ENCODE assay signal across 27 mouse cellular contexts in genomic region chr16:75586466-75586865, GRCm38 (mm10). TPM values are rescaled to one million over a fixed set of nuclear protein-coding genes. Genes with fewer than 3 reads are reported as not detected.
DNase-seq lines count a peak whose midpoint lies in the region; ATAC-seq and TF ChIP-seq lines count a peak whose summit lies in the region.
"Had no signal": no experiment of that assay in that cellular context is flagged by ENCODE, and none has a peak within 500 bp of the region (broad histone marks: within the 10 kb centered on the region; RNA-seq: fewer than 3 reads in every experiment).

No protein-coding gene starts in this region.

- TF ChIP-seq CTCF in kidney, adult 2 months (conservative IDR thresholded peaks at IDR 0.05; ENCODE audit: insufficient read depth, insufficient read length, low read depth, low read length) = no peak
- no peak for TF ChIP-seq CTCF in thymus, adult 2 months (IDR thresholded peaks at IDR 0.05; ENCODE audit: borderline replicate concordance, control insufficient read depth, extremely low read depth, insufficient read depth, low read length, poor library complexity)

- no peak overlapping the region for H3K9ac ChIP-seq in kidney, embryonic 14.5 days (ENCODE audit: low read depth, low read length)
- H3K9ac ChIP-seq: embryonic facial prominence, embryonic 13.5 days; hindbrain, embryonic 12.5 days had no signal

- no peaks in the 10 kb centered on the region for H3K27me3 ChIP-seq in kidney, adult 2 months (replicated peaks; ENCODE audit: control insufficient read depth, insufficient read depth, low read length)
- H3K27me3 ChIP-seq in kidney, embryonic 14.5 days (ENCODE audit: control insufficient read depth, insufficient read depth, low read length) = no peaks in the 10 kb centered on the region
- no peaks in the 10 kb centered on the region for H3K27me3 ChIP-seq in thymus, adult 2 months (ENCODE audit: control insufficient read depth, insufficient read depth, low read length)
- H3K27me3 ChIP-seq: embryonic facial prominence, embryonic 13.5 days; hindbrain, embryonic 12.5 days had no signal

- WGBS in kidney, adult 2 months = 31% methylated on average over 3 of the region's 3 CpGs
- WGBS in kidney, embryonic 14.5 days = 25% methylated on average over 3 of the region's 3 CpGs
- WGBS in thymus, adult 2 months = 18% methylated on average over 3 of the region's 3 CpGs

- H3K4me2 ChIP-seq in kidney, embryonic 14.5 days (replicated peaks; ENCODE audit: low read depth, low read length) = no peak overlapping the region
- H3K4me2 ChIP-seq: embryonic facial prominence, embryonic 13.5 days; hindbrain, embryonic 12.5 days had no signal

- no peak overlapping the region for H3K4me3 ChIP-seq in kidney, adult 2 months (ENCODE audit: insufficient read depth, low read depth, low read length)
- H3K4me3 ChIP-seq in kidney, embryonic 14.5 days (ENCODE audit: low read length) = no peak overlapping the region
- no peak overlapping the region for H3K4me3 ChIP-seq in thymus, adult 2 months (ENCODE audit: control insufficient read depth, insufficient read depth, low read length)
- H3K4me3 ChIP-seq: embryonic facial prominence, embryonic 13.5 days; erythroblast, embryonic 14.5 days; forebrain, embryonic 10.5 days; gastrocnemius, adult 2 months; hindbrain, embryonic 12.5 days had no signal

- no peaks in the 10 kb centered on the region for H3K4me1 ChIP-seq in kidney, adult 2 months (ENCODE audit: control insufficient read depth, insufficient read depth, low read length)
- no peaks in the 10 kb centered on the region for H3K4me1 ChIP-seq in kidney, embryonic 14.5 days (ENCODE audit: control insufficient read depth, insufficient read depth, low read length)
- H3K4me1 ChIP-seq in thymus, adult 2 months (replicated peaks; ENCODE audit: control insufficient read depth, insufficient read depth, low read length) = no peaks in the 10 kb centered on the region
- H3K4me1 ChIP-seq: embryonic facial prominence, embryonic 13.5 days; forebrain, embryonic 10.5 days; hindbrain, embryonic 12.5 days had no signal

- DNase-seq in kidney, adult 2 months = peak; percentile 10
- DNase-seq in kidney, adult 9 months = no peak
- peak; percentile 12 for DNase-seq in kidney, postnatal 14 days
- peak; percentile 2 for DNase-seq in thymus, postnatal 0 days (ENCODE audit: low spot score)
- DNase-seq in thymus, adult 2 months = no peak
- no peak for DNase-seq in retina, embryonic 14.5 days (ENCODE audit: low spot score)
- DNase-seq: adrenal gland, adult 2 months; cerebellum, adult 11 months; cerebellum, adult 8-10 months; cerebellum, postnatal 14 days; gastrocnemius, adult 2 months; gastrocnemius, postnatal 25 days; heart, adult 11 months; heart, postnatal 10 days; heart, postnatal 4 days had no signal

- no peak for TF ChIP-seq POLR2A in kidney, adult 2 months (IDR thresholded peaks at IDR 0.05; ENCODE audit: low read depth, low read length)
- no peak for TF ChIP-seq POLR2A in thymus, adult 2 months (IDR thresholded peaks at IDR 0.05; ENCODE audit: control insufficient read depth, extremely low read depth, insufficient read depth, low read length, poor library complexity)

- no peak overlapping the region for H3K27ac ChIP-seq in kidney, adult 2 months (ENCODE audit: insufficient read depth, low read depth, low read length)
- H3K27ac ChIP-seq in kidney, embryonic 14.5 days (ENCODE audit: low read depth, low read length) = no peak overlapping the region
- no peak overlapping the region for H3K27ac ChIP-seq in thymus, adult 2 months (ENCODE audit: control insufficient read depth, insufficient read depth, low read length)
- H3K27ac ChIP-seq: embryonic facial prominence, embryonic 13.5 days; forebrain, embryonic 10.5 days; gastrocnemius, adult 2 months; hindbrain, embryonic 12.5 days had no signal

- H3K36me3 ChIP-seq in kidney, adult 2 months (ENCODE audit: control insufficient read depth, insufficient read depth, low read length) = no peaks in the 10 kb centered on the region
- no peaks in the 10 kb centered on the region for H3K36me3 ChIP-seq in kidney, embryonic 14.5 days (ENCODE audit: control insufficient read depth, insufficient read depth, low read length)
- no peaks in the 10 kb centered on the region for H3K36me3 ChIP-seq in thymus, adult 2 months (ENCODE audit: control insufficient read depth, insufficient read depth, low read length)
- H3K36me3 ChIP-seq: embryonic facial prominence, embryonic 13.5 days; forebrain, embryonic 10.5 days; hindbrain, embryonic 12.5 days had no signal

- ATAC-seq in kidney, embryonic 14.5 days (ENCODE audit: low FRiP score, low TSS enrichment) = no peak
- peak; percentile 52; the same call in 1 of the 2 replicates for ATAC-seq in megakaryocyte progenitor cell, adult 5-6 weeks (replicated peaks; ENCODE audit: poor library complexity)
- ATAC-seq: forebrain, embryonic 14.5 days; hindbrain, embryonic 16.5 days had no signal

- H3K9me3 ChIP-seq in kidney, embryonic 14.5 days (ENCODE audit: control insufficient read depth, low read length) = no peaks in the 10 kb centered on the region
- H3K9me3 ChIP-seq: embryonic facial prominence, embryonic 13.5 days; forebrain, embryonic 10.5 days; hindbrain, embryonic 12.5 days had no signal

RNA-seq across cellular contexts. Expression of gene Lipi, which starts 0.6 kb away (rescaled TPM):
- polyA plus RNA-seq in kidney, adult 2 months (2012; rRNA removed) = not detected in 2 replicates
- not detected in 2 replicates for polyA plus RNA-seq in kidney, embryonic 14.5 days (2014; fragmentation: Nextera tagmentation; extraction: Ambion mirVana)
- polyA plus RNA-seq in thymus, postnatal 0 days (2015; fragmentation: Nextera tagmentation; extraction: Ambion mirVana) = not detected in 2 replicates
- not detected in 2 replicates for polyA plus RNA-seq in thymus, adult 2 months (2012; rRNA removed)
- not detected in 2 replicates for total RNA-seq in megakaryocyte progenitor cell, adult 5-6 weeks (2015)
- not detected in 2 replicates for total RNA-seq in megakaryocyte progenitor cell, adult 5-6 weeks (2017)
- total RNA-seq: adrenal gland, adult 2 months; adrenal gland, postnatal 4 days; ES-E14; gastrocnemius, adult 2 months; gastrocnemius, postnatal 25 days; heart, postnatal 10 days; heart, postnatal 4 days had no signal
- polyA plus RNA-seq: adrenal gland, adult 2 months; cortical plate, adult 2 months; erythroblast, embryonic 14.5 days; forebrain, embryonic 10.5 days; forebrain, embryonic 14.5 days; heart, embryonic 14.5 days; hindbrain, embryonic 12.5 days; hindbrain, embryonic 16.5 days had no signal

RNA-seq across cellular contexts. Expression of gene Rbm11, which starts 6.2 kb away (rescaled TPM):
- polyA plus RNA-seq in kidney, adult 2 months (2012; rRNA removed) = 0.33 and 0.39 TPM in 2 replicates
- polyA plus RNA-seq in kidney, embryonic 14.5 days (2014; fragmentation: Nextera tagmentation; extraction: Ambion mirVana) = 0.27 and 0.38 TPM in 2 replicates
- 0.15 and 0.25 TPM in 2 replicates for polyA plus RNA-seq in thymus, postnatal 0 days (2015; fragmentation: Nextera tagmentation; extraction: Ambion mirVana)
- polyA plus RNA-seq in thymus, adult 2 months (2012; rRNA removed) = 0.13 TPM in 1 of 2 replicates, not detected in the other
- total RNA-seq in megakaryocyte progenitor cell, adult 5-6 weeks (2015) = 0.17 TPM in 1 of 2 replicates, not detected in the other
- 0.07 and 0.29 TPM in 2 replicates for total RNA-seq in megakaryocyte progenitor cell, adult 5-6 weeks (2017)
- total RNA-seq: gastrocnemius, adult 2 months; gastrocnemius, postnatal 25 days had no signal
- polyA plus RNA-seq: erythroblast, embryonic 14.5 days had no signal

Comparison
In these comparisons a context has a peak if more than half of its experiments do, and no peak if none do; other contexts are left out.
1. DNase-seq: peak in kidney, adult 2 months (single experiment), kidney, postnatal 14 days (single experiment) and thymus, postnatal 0 days (single experiment); none in kidney, adult 9 months (single experiment), thymus, adult 2 months (single experiment) and retina, embryonic 14.5 days (single experiment).